Mouse (Mus musculus): ENCODE measurements around the gene Mprip. TPM values are rescaled to one million over a fixed set of nuclear protein-coding genes. Genes with fewer than 3 reads are reported as not detected.

The Mprip gene
- polyA plus RNA-seq, 1 experiment from 2014 or later = 52.3 TPM

GRCm38 (mm10) chr11:59695550-59695949 lies 34.4 kb downstream of the Mprip start:
- no peak overlapping the region for H3K4me3 ChIP-seq
- peaks cover 43% of the 10 kb centered on the region for H3K36me3 ChIP-seq
- no peak overlapping the region for H3K27ac ChIP-seq
- no peaks in the 10 kb centered on the region for H3K9me3 ChIP-seq (replicated peaks)
- 0 out of 2 replicates have a peak, but pooled peaks cover 4% of the 10 kb centered on the region for H3K4me1 ChIP-seq
- DNase-seq (ENCODE audit: low spot score) = no peak
- no peaks in the 10 kb centered on the region for H3K27me3 ChIP-seq (ENCODE audit: low read depth, poor library complexity, severe bottlenecking)

- H3K27me3 ChIP-seq (ENCODE audit: low read depth, poor library complexity, severe bottlenecking) = no peaks in the 10 kb centered on the region
- 0 out of 2 replicates have a peak, but pooled peaks cover 4% of the 10 kb centered on the region for H3K4me1 ChIP-seq
- no peak overlapping the region for H3K27ac ChIP-seq
- no peak for DNase-seq (ENCODE audit: low spot score)
- 96% methylated on average over 1 of the region's 1 CpGs for whole genome bisulfite sequencing
- H3K36me3 ChIP-seq = peaks cover 60% of the 10 kb centered on the region
- no peak overlapping the region for H3K4me3 ChIP-seq
- H3K9me3 ChIP-seq (replicated peaks) = no peaks in the 10 kb centered on the region
Measured at GRCm38 (mm10) chr11:59697572-59697971, 36.5 kb downstream of the Mprip start.

- Histone ChIP-seq H3K36me3 (peaks cover 78% of the 10 kb centered on the region), H3K9me3 (replicated peaks) (no peaks in the 10 kb centered on the region), H3K27me3 (ENCODE audit: low read depth, poor library complexity, severe bottlenecking) (no peaks in the 10 kb centered on the region), H3K27ac (no peak overlapping the region), H3K4me3 (no peak overlapping the region), H3K4me1 (no peaks in the 10 kb centered on the region)
- no peak for DNase-seq (ENCODE audit: low spot score)
- 97% methylated on average over 1 of the region's 1 CpGs for WGBS
Measured at GRCm38 (mm10) chr11:59700787-59701186, 39.7 kb downstream of the Mprip start.

GRCm38 (mm10) chr11:59705113-59705512 lies 44.0 kb downstream of the Mprip start:
- Histone ChIP-seq H3K36me3 (peaks cover 52% of the 10 kb centered on the region), H3K4me3 (no peak overlapping the region), H3K27me3 (ENCODE audit: low read depth, poor library complexity, severe bottlenecking) (no peaks in the 10 kb centered on the region), H3K27ac (no peak overlapping the region), H3K9me3 (replicated peaks) (no peaks in the 10 kb centered on the region), H3K4me1 (peaks cover 14% of the 10 kb centered on the region)
- no peak for DNase-seq (ENCODE audit: low spot score)
- WGBS = 90% methylated on average over 2 of the region's 2 CpGs

GRCm38 (mm10) chr11:59707481-59707880 lies 46.4 kb downstream of the Mprip start:
- 54% methylated on average over 2 of the region's 2 CpGs for WGBS
- no peak overlapping the region for H3K4me3 ChIP-seq
- no peak for DNase-seq (ENCODE audit: low spot score)

GRCm38 (mm10) chr11:59707931-59708611 lies 47.0 kb downstream of the Mprip start:
- H3K4me3 ChIP-seq = no peak overlapping the region
- no peaks in the 10 kb centered on the region for H3K9me3 ChIP-seq (replicated peaks)
- 65% methylated on average over 11 of the region's 11 CpGs for WGBS
- DNase-seq (ENCODE audit: low spot score) = no peak
- H3K36me3 ChIP-seq = peaks cover 30% of the 10 kb centered on the region
- H3K27ac ChIP-seq = peak overlapping the region; percentile 59
- H3K4me1 ChIP-seq = peaks cover 14% of the 10 kb centered on the region
- H3K27me3 ChIP-seq (ENCODE audit: low read depth, poor library complexity, severe bottlenecking) = no peaks in the 10 kb centered on the region

More at GRCm38 (mm10) chr11:59707481-59707880, 46.4 kb downstream of the Mprip start:
- Histone ChIP-seq H3K4me1 (peaks cover 14% of the 10 kb centered on the region), H3K36me3 (peaks cover 35% of the 10 kb centered on the region), H3K9me3 (replicated peaks) (no peaks in the 10 kb centered on the region), H3K27me3 (ENCODE audit: low read depth, poor library complexity, severe bottlenecking) (no peaks in the 10 kb centered on the region), H3K27ac (peak overlapping the region; percentile 59)

- Histone ChIP-seq H3K4me1 (no peaks in the 10 kb centered on the region), H3K36me3 (0 out of 2 replicates have a peak, but pooled peaks cover 6% of the 10 kb centered on the region), H3K9me3 (replicated peaks) (no peaks in the 10 kb centered on the region), H3K4me3 (no peak overlapping the region), H3K27ac (no peak overlapping the region), H3K27me3 (ENCODE audit: low read depth, poor library complexity, severe bottlenecking) (no peaks in the 10 kb centered on the region)
- 83% methylated on average over 3 of the region's 3 CpGs for WGBS
- no peak for DNase-seq (ENCODE audit: low spot score)
Measured at GRCm38 (mm10) chr11:59715424-59715840, 54.3 kb downstream of the Mprip start.

GRCm38 (mm10) chr11:59717801-59718291 lies 56.7 kb downstream of the Mprip start:
- 0 out of 2 replicates have a peak, but pooled peaks cover 5% of the 10 kb centered on the region for H3K36me3 ChIP-seq
- no peaks in the 10 kb centered on the region for H3K27me3 ChIP-seq (ENCODE audit: low read depth, poor library complexity, severe bottlenecking)
- no peak for DNase-seq (ENCODE audit: low spot score)
- H3K4me1 ChIP-seq = no peaks in the 10 kb centered on the region
- no peak overlapping the region for H3K27ac ChIP-seq
- WGBS = 88% methylated on average over 4 of the region's 4 CpGs
- H3K9me3 ChIP-seq (replicated peaks) = no peaks in the 10 kb centered on the region
- no peak overlapping the region for H3K4me3 ChIP-seq

GRCm38 (mm10) chr11:59719185-59719584 lies 58.1 kb downstream of the Mprip start:
- 97% methylated on average over 5 of the region's 5 CpGs for WGBS
- no peaks in the 10 kb centered on the region for H3K27me3 ChIP-seq (ENCODE audit: low read depth, poor library complexity, severe bottlenecking)
- no peak for DNase-seq (ENCODE audit: low spot score)
- H3K27ac ChIP-seq = no peak overlapping the region
- H3K36me3 ChIP-seq = 0 out of 2 replicates have a peak, but pooled peaks cover 5% of the 10 kb centered on the region
- no peaks in the 10 kb centered on the region for H3K9me3 ChIP-seq (replicated peaks)
- no peaks in the 10 kb centered on the region for H3K4me1 ChIP-seq
- no peak overlapping the region for H3K4me3 ChIP-seq

GRCm38 (mm10) chr11:59721385-59721784 lies 60.3 kb downstream of the Mprip start:
- 88% methylated on average over 2 of the region's 2 CpGs for WGBS
- H3K4me1 ChIP-seq = no peaks in the 10 kb centered on the region
- H3K9me3 ChIP-seq (replicated peaks) = no peaks in the 10 kb centered on the region
- no peak for DNase-seq (ENCODE audit: low spot score)
- H3K36me3 ChIP-seq = 0 out of 2 replicates have a peak, but pooled peaks cover 2% of the 10 kb centered on the region
- H3K27me3 ChIP-seq (ENCODE audit: low read depth, poor library complexity, severe bottlenecking) = no peaks in the 10 kb centered on the region
- H3K4me3 ChIP-seq = no peak overlapping the region
- H3K27ac ChIP-seq = no peak overlapping the region

- DNase-seq (ENCODE audit: low spot score) = no peak
- WGBS = 86% methylated on average over 3 of the region's 3 CpGs
- Histone ChIP-seq H3K27ac (no peak overlapping the region), H3K36me3 (peaks cover 50% of the 10 kb centered on the region), H3K4me3 (no peak overlapping the region), H3K27me3 (ENCODE audit: low read depth, poor library complexity, severe bottlenecking) (no peaks in the 10 kb centered on the region), H3K4me1 (no peaks in the 10 kb centered on the region), H3K9me3 (replicated peaks) (no peaks in the 10 kb centered on the region)
Measured at GRCm38 (mm10) chr11:59727204-59727603, 66.1 kb downstream of the Mprip start.

GRCm38 (mm10) chr11:59731821-59732220 lies 70.7 kb downstream of the Mprip start:
- H3K4me1 ChIP-seq = no peaks in the 10 kb centered on the region
- no peak overlapping the region for H3K27ac ChIP-seq
- H3K36me3 ChIP-seq = peaks cover 91% of the 10 kb centered on the region
- no peak overlapping the region for H3K4me3 ChIP-seq
- no peak for DNase-seq (ENCODE audit: low spot score)
- 82% methylated on average over 3 of the region's 3 CpGs for WGBS
- no peaks in the 10 kb centered on the region for H3K9me3 ChIP-seq (replicated peaks)
- H3K27me3 ChIP-seq (ENCODE audit: low read depth, poor library complexity, severe bottlenecking) = no peaks in the 10 kb centered on the region

- 86% methylated on average over 1 of the region's 1 CpGs for WGBS
- no peak overlapping the region for H3K27ac ChIP-seq
- H3K9me3 ChIP-seq (replicated peaks) = no peaks in the 10 kb centered on the region
- no peak for DNase-seq (ENCODE audit: low spot score)
- no peaks in the 10 kb centered on the region for H3K4me1 ChIP-seq
- no peak overlapping the region for H3K4me3 ChIP-seq
- H3K36me3 ChIP-seq = peaks cover 95% of the 10 kb centered on the region
- H3K27me3 ChIP-seq (ENCODE audit: low read depth, poor library complexity, severe bottlenecking) = no peaks in the 10 kb centered on the region
Measured at GRCm38 (mm10) chr11:59732407-59733066, 71.4 kb downstream of the Mprip start.

All from limb, embryonic 10.5 days (tissue).